Mouse (Mus musculus) testis, postnatal 10 days (tissue): ENCODE data around the gene Dlgap3.

Experiments used
- DNase-seq: peaks from one replicate; pipeline ENCODE4 v3.0.0; 2021; ENCODE audit warnings: low spot score

Gene Dlgap3

DNA sequence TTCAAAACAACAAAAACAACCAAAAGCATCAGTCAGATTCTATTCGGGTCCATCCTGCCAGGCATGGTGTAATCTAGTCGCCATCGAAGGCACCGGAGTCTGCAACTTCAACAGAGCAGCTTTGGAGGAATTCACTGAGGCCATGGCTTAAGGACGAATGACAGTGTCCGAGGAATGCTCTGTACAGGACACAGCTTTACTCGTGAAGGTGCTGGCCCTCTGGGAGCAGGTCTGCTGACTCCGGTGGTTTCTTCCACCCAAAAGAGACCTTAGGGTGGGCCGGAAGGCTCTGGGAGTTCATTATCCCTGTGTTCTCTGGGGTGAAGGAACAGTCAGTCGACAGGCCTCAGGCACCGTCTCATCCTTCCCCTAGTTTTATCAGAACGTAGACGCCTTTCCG, 92.6 kb downstream of the Dlgap3 start:
- DNase-seq = no peak

DNA sequence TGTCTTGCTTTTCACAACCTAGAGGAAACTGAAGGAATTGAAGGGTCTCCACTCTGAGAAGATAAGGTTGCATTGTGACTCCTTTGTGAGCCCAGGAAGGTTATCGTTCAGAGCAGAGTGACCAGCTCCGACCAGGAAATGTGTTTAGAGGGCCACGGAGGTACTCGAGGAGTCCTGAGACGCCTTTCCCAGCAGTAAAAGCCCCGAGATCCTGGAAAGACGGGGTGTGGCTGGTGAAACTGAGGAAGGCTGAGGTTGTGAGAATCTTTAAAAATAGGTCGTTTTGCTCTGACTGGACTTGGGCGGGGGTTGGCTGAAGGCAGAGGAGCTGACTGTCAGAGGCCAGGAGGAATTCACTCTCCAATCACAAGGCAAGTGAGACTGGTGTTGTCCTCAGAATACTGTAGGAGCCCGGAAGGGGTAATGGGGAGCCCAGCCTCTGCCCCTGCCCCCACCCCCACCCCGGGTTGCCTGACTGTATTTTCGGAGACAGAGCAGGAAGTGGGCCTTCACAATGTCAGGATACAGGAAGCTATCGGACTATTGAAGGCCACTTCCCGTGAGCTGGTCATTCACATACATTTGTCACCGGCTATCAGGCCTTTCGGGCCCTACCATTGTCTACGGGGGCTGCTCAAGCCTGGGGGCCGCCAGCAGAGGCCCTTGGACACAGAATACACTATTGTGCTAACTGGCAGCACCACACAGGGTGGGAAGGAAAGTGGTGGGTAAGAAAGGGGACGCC, 94.6 kb downstream of the Dlgap3 start:
- no peak for DNase-seq

DNA sequence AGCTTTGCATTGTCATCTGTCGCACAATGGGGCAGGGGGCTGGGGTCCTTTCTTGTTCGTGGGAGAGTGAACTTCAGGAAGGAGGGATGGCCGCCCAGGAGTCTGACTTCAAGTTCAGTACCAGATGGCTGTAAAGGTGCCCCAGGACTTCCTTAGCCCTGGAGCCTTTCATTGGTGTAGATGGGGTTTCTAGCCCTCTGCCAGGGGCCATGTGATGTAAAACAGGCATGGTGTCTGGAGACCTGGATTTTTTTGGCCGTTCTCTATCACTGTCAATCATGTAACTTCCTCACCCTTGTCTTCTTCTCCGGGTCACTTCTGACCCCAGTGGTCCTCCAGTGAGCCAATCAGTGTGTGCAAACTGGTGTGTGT, 95.2 kb downstream of the Dlgap3 start:
- no peak for DNase-seq

DNA sequence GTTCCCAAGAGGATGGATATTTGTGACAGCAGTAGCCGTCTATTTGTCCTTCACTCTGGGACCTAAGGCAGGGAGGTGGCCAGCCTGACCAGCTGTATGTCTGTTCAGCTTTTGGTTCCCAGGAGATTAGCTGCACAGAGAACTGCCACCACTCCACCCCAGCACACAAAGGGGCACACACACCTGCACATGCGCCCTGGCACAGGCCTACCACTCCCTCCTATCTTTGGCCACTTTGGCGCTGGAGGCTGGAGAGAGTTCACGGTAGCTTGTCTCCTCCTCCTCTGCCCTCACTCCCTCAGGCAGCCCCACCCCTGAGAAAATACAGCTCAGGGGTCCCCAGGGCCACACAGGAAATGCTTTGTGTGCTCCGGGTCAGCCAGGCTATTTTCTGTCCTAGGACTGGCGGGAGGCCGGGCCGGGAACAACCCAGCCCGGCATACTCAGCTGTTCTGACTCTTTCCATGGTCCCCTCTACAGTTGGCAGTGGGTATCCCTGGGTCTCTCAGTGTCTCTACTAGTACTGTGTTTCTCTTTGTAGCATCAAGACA, 109.5 kb downstream of the Dlgap3 start:
- DNase-seq = no peak

DNA sequence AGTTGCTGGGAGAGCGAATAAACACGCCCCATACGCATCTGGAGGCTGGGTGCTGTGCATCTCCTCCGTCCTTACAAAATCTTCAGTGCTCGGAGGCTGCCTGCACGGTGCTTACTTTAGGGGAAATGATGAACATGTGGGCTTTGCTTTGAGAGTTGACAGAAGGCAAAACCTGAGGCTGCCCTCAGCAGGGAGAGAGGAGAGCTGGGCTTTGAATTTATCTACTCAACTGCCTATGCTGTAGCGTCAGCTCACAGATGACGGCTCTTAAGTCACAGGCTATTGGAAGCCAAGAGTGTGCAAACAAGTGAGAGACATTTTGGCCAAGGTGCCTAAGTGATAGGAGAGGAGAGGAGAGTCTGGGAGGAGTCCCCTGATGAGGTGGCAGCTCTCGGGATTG, 110.2 kb downstream of the Dlgap3 start:
- DNase-seq = no peak
